Mouse (Mus musculus) brain, adult 2 months (tissue): ENCODE measurements around the gene Cldn7.
"Not testable (repeated sequence)": the region's sequence is repeated elsewhere in the genome, so short reads cannot be mapped to it uniquely, and the experiment has no call there.

Experiments used
- DNase-seq: peaks from one replicate; pipeline ENCODE4 v3.0.0; 2011; ENCODE audit warnings: low read depth, low spot score

Cldn7 gene

DNA sequence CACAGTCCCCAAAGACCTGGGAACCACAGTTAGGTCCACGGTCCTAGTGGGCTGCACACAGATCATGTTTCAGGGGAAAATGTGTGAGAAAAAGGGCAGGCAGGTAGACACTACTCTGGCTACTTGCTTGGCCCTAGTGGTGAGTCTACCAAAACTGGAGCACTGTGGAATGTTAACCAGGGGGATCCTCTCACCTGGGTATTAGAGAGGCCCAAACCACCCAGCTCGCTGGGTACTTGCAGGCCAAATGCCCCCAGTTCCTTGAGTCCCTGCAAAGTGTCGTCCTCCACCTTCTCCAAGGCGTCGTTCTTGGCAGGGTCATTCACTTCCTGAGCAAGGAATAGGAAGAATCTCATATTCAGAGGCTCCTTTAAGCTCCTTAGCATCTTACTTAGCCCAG is 49.5 kb downstream of the Cldn7 start:
- DNase-seq, result no peak

GRCm38 (mm10) chr11:70014880-70015558 is 50.4 kb downstream of the Cldn7 start, which contains the start of gene Acadvl:
Gene Acadvl, minus strand, starts transcription at chr11:70015411.
- DNase-seq, result peak; percentile 96

DNA sequence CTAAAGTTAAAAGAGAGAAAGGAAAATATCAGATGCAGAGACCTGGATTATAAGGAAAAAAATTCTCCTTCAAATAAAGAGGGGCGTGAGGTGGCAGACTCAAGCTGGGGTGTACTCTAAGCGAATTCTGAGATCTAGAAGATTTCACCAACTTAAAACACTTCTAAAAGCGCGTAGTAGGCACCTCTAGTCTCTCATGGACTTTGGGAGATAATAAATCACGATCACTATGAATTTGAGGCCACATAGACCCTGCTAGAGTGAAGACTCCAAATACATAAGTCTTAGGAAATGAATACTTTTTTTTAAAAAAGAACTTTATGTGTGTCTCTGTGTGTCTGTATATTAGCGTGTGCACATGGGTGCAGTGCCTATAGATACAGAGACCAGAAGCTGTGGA is 51.1 kb downstream of the Cldn7 start:
- no peak for DNase-seq

- DNase-seq, result not testable (repeated sequence)
Measured at GRCm38 (mm10) chr11:70016177-70016576, 51.6 kb downstream of the Cldn7 start.

DNA sequence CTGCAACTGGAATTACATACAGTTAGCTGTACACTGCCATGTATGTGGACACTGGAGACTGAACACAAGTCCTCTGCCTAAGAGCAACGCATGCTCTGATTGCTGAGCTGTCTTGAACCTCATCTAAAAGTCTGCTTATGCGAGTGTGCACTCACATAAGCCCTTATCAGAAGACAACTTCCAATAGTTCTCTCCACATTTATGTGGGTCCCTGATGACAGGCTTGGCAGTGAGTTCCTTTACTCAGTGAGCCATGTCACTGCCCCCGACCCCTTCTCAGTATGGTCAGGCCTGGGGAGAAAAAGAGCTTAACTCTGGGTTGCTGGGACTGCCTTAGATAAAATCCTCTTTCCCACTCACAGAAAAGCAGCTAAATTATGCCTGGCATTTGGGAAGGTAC is 52.1 kb downstream of the Cldn7 start, which contains the start of gene Dlg4:
Gene Dlg4 (plus strand): TSS at position 274 of the 400 bp plus-strand sequence.
- DNase-seq, result no peak

GRCm38 (mm10) chr11:70017199-70017767 is 52.7 kb downstream of the Cldn7 start:
- DNase-seq, result no peak
